Mouse (Mus musculus) adrenal gland, postnatal 25 days (tissue): ENCODE results near the gene Hist2h3c1. TPM values are rescaled to one million over a fixed set of nuclear protein-coding genes. Genes with fewer than 3 reads are reported as not detected.
"Not testable (repeated sequence)": the region's sequence is repeated elsewhere in the genome, so short reads cannot be mapped to it uniquely, and the experiment has no call there.

ENCODE experiments used
- DNase-seq: peaks from one replicate; pipeline ENCODE4 v3.0.0; 2021; ENCODE audit warnings: mixed read lengths
- long read RNA-seq: library from polyadenylated mRNA; stranded (forward); transcript quantifications from one replicate; pipeline ENCODE4 v2.0.0, GENCODE M21; 2021
- total RNA-seq: library from RNA; stranded (reverse); gene quantifications from 2 replicates; pipeline ENCODE4 v1.2.3, GENCODE M21; 2021

Hist2h3c1 gene
- total RNA-seq = 1.9 TPM in 1 of 2 replicates, not detected in the other
- long read RNA-seq, partial matches to known transcripts = 0 of 2 reads
- long read RNA-seq, other reads (novel, unspliced or antisense) = 0 of 2 reads

DNA sequence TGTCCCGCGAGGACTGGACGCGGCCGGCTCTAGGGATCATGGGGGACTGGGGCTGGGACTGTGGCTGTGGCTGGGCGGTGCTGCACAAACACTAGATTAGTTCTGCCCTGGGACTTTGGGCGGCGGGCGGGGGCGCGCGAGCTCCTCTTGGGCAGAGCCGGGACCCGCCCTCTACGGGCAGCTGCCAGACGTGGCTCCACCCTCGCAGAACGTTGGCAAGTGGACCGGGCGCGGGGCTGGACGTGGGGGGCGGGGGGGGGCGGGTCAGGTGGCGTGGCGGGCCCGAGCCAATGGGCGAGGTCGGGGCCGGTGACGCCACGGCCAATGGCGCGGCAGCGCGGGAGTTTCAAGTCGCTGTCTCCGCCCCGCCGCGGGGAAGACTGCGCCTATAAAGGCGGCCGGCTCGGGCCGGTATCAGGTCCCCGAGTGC is at the start of gene Hist2h3c1:
Gene Hist2h3c1, plus strand, starts transcription at position 259 of the 430 bp plus-strand sequence.
- not testable (repeated sequence) for DNase-seq

DNA sequence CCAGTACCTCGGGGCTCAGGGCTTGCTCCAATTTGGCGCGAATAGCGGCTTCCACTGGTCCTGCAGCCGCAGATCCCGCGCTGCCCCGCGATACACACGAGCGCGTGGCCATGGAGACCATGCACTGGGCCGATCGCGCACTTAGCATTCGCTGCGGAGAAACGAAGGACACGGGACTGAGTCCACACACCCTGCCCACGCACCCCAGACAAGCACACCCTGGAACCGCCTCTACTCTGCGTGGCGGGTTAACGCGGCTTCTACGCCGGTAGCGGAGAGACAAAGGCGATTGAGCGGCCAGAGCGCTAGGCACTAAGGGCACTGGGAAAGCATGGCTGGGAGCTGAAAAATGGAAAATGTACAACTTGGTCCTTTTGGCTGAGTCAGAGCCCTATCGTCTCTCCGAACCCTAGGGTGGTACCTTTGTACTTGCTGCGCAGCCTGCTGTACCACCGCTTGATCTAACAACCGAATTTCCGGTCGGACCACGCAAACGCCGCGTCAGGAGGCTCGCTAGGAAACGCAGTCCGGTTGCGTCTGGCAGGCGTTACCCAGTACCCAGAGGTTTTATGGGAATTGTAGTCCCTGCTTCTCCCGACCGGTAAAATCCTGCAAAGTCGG is 49.2 kb upstream of the Hist2h3c1 start:
- peak; percentile 88 for DNase-seq

DNA sequence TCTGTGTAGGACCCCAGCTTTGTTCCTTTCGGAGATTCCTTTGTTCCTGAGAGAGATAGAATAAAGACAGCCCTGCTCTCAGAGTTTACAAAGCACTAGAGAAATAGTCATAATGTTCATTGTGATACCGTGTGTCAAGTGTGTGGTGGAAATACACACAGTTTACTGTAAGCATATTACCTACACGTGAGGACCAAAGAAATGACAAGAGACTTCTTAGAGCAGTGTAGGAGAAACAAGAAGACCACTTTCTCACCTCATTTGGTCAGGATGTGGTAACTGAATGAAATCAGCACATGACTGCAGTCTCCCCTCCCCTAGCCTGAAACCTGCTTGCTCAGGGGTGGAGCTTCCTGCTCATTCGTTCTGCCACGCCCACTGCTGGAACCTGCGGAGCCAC is 48.3 kb upstream of the Hist2h3c1 start:
- DNase-seq = no peak

DNA sequence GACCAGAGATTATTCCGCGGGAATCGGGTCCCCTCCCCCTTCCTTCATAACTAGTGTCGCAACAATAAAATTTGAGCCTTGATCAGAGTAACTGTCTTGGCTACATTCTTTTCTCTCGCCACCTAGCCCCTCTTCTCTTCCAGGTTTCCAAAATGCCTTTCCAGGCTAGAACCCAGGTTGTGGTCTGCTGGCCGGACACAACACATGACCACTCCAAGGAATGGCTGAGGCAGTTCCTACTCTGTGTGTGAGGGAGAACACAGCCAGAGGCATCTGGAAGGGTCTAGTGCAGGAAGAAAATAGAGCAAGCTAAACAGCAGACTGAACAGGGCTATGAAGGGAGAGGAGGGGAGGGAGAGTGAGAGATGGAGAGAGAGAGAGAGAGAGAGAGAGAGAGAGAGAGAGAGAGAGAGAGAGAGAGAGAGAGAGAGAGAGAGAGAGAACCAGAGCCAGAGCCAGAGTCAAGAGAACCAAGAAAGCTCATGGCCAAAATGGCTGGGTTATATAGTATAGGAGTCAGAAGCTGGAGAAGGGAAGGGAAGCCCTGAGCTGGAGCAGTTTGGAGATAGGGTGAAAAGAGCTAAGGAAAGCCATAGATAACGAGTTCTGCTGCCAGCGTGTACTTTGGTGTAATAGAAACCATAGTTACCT is 47.8 kb upstream of the Hist2h3c1 start:
- not testable (repeated sequence) for DNase-seq

DNA sequence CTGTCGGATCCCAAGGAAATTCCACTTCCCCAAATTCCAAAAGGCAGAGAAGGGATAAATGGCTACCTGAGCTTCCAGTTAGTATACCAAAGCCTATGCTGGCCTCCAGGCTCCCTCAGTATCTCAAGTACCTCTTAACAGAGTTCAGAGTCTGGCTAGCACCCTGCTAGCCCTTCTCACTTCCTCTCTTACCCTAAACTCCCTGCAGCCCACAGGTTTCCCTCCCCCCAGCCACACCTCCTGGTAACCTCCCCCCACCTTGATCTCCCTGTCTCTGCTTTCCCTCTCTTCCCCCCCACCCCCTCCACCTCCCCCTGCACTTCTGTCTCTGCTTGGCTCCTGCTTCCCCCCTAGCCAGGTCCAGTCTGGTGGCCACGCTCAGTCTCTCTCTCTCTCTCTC is 46.8 kb upstream of the Hist2h3c1 start:
- DNase-seq = no peak

DNA sequence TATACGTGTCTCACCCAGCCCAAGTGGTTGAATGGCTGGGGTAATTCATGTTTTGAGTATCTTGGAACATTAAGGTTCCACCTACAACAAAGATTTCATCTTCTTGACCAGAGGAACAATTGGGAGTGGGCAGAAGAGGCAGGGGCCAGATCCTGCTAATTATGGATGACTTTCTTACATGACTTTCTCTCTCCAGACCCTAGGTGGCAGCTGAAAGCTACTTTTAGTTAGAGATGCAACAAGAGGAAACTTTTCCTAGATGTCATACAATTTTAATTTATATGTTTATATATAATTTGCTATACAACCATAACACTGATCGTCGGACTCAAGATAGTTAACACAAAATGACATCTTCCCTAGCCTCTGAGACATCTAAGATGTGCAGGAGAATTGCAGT is 38.7 kb upstream of the Hist2h3c1 start:
- DNase-seq = no peak

DNA sequence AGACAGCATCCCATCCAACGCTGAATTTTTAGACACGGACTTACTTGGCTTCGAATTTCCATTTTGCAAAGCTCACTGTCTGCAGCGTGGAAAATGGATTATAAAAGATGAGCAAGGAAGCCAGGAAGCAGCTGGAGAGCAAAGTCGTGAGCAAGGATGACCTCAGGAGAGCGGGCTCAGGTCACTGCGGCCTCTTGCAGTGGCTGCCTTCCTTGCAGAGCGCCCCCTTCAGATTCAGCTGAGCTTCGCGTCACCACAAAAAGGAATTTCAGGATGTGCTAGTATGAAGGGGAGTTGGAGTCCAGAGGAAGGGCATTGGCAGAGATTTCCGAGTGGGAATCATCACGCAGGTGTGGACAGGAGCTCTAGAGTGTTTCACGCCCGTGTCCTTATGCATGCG is 37.2 kb upstream of the Hist2h3c1 start:
- peak; percentile 23 for DNase-seq

DNA sequence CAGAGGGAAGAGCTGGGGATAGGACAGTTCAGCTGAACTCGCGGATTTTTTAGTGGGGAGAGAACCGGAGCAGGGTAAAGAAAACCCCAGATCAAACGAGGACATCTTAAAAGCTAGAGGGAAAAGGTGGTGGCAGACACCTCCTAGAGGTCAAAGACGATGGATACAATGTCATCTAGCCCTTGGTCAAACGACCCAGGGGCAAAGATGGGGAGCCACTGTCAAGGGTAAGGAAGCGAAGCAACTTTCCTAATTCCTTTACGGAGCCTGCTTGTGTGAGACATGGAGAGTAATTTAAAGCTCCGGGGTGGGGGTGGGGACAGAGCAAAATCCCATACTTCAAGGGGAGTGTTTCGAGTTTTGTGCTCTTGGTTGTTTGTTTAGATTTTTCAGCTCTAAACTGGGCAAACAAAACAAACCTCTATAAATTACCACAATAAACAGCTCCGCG is 27.3 kb upstream of the Hist2h3c1 start:
- DNase-seq = no peak

DNA sequence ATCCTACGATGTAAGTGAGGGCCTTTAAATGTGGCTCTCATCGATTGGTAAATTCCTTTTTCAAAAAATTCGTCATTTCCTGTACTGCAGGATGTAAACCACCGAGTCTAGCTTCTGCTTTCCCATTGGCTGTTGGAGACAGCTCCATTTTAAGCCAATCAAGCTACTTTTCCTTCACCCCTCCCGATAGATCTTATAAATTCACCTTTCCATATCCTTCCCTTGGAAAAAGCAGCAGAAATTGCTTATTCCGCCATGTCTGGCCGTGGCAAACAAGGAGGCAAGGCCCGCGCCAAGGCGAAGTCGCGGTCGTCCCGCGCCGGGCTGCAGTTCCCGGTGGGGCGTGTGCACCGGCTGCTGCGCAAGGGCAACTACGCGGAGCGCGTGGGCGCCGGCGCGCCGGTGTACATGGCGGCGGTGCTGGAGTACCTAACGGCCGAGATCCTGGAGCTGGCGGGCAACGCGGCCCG is 26.8 kb upstream of the Hist2h3c1 start, which contains the start of the genes Bola1 and Hist2h2ab:
Gene Bola1, minus strand, starts transcription at position 49 of the 470 bp plus-strand sequence.
Gene Hist2h2ab, plus strand, starts transcription at position 205 of the 470 bp plus-strand sequence.
- DNase-seq = peak; percentile 61

DNA sequence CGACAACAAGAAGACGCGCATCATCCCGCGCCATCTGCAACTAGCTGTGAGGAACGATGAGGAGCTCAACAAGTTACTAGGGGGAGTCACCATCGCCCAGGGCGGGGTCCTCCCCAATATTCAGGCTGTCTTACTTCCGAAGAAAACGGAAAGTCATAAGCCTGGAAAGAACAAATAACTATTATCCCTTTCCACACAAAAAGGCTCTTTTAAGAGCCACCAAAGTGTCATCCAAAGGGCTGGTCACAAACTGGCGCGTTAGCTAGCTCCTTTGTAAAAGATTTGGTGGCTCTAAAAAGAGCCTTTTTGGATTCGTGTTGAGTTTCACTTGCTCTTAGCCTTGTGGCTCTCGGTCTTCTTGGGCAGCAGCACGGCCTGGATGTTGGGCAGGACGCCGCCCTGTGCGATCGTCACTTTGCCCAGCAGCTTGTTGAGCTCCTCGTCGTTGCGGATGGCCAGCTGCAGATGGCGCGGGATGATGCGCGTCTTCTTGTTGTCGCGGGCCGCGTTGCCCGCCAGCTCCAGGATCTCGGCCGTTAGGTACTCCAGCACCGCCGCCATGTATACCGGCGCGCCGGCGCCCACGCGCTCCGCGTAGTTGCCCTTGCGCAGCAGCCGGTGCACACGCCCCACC is 26.2 kb upstream of the Hist2h3c1 start:
- DNase-seq = not testable (repeated sequence)

DNA sequence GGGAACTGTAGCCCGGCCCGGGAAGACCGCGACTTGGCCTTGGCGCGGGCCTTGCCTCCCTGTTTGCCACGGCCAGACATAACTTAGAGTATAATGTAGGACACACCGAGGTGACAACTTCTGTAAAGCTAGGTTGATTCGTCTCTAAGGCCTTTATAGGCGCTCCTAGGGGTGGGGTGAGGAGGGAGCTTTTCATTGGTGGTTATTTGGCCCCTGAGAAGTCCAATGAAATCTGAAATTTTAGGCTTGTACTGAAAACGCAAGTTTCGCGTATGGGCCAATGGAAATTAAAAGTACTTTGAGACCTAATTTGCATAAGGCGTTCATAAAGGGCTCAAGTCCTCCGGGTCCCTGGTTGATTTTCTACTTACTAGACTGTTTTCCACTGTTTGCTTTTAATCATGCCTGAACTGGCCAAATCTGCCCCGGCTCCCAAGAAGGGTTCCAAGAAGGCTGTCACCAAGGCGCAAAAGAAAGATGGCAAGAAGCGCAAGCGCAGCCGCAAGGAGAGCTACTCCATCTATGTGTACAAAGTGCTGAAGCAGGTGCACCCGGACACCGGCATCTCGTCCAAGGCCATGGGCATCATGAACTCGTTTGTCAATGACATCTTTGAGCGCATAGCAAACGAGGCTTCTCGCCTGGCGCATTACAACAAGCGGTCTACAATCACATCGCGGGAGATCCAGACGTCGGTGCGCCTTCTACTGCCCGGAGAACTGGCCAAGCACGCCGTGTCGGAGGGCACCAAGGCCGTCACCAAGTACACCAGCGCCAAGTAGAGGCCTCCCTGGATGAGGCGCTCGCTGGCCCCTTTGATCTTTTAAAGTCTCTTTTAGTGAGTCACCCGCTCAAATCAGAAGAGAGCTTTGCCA is 25.5 kb upstream of the Hist2h3c1 start, which contains the start of the genes Hist2h2ac and Hist2h2be:
Gene Hist2h2ac, minus strand, starts transcription at position 116 of the 875 bp plus-strand sequence.
Gene Hist2h2be, plus strand, starts transcription at position 355 of the 875 bp plus-strand sequence.
- peak; percentile 80 for DNase-seq

DNA sequence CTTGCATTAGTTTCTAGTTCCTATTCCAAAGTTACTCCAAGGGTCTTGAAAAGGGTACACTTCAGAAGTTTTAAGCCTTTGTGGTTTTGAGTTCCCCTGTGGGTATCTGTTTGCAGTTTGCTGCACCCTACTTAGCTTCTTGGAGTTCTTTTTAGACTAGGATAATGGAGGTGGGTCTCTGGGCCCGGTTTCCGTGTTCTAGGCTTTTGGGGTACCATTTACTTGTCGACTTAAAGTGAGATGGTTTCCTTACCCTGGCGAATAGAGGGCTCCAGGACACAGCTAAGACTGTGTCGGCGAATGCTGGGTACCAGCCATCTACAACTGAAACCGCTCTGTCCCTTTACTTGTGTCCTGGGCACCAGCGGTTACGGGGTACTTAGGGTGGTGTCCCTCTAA is 24.8 kb upstream of the Hist2h3c1 start:
- DNase-seq = no peak

DNA sequence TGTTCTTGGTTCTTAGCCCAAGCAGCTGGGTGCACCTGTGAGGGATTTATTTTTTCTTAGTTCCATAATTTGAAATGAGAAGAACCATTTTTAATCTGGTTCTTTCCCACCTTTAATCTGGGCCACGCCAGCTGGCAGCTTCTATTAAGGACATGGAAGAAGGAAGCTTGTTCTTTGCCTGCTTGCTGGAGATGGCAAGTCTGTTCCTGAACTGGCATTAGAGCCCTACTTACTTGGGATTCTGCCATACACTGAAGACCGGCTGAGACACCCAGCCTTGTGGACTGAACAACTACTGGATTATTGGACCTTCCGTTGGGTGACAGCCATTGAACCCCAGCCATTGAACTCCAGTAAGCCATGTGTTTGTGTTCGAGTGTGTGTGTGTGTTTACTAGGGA is 23.7 kb upstream of the Hist2h3c1 start:
- DNase-seq = no peak

DNA sequence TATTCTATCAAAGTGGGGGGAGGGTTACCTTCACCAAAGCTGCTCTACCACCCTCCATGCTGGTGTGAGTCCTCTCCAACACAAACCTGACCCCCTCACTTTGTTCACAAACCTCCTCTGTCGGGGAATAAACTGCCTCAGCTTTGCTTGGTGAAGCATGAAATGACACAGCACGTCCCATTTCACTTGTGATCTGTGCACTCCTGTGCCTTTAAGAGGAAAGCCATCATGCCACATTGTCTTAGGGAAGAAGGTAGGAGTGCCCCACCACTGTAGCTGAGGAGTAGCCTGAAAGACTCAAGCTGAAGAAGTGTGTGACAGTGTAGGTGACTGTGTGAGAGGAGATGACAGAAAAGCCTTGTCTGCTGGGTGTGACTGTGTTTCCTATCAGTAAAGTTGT is 21.1 kb upstream of the Hist2h3c1 start:
- DNase-seq = no peak

DNA sequence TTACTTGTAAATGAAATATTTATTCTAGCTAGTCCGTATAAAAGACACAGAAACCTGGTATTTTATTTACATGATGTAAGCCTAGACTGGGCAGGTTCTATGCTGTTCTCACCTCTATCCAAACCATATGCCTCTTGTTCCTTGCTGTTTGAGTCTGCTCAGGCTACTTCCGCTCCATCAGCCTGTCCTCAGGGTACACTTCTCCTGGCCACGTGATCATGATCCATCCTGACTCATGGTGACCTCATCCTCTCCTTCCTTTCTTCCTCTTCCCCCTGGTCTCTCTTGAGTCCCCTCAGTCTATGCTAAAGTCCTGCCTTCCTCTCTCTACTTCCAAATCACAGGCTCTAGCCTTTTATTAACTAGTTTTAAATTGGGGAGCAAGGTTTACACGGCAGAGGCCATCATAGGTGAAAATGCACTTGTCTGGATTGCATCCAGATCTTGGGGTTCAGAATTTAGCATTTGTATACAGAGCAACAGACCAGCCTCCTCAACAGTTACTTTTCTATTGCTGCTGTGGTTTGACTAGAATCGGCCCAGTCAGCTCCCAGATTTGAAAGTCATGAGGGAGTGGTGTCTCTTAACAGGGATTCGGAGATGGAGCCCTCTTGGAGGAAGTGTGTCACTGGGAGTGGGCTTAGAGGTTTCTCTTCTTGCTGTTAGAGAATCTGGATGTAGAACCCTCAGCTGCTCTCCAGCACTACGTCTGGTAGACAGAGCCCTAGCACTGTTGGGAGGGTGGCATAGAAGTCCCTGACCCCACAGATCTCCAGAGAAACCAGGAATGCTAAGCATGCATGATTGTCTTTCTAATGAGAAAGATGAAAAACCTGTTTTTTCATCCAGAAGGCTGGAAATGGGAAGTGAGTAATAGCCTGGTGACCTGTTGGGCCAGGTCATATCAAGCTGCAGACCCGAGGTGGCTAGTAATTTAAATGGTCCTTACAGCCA is 19.5 kb upstream of the Hist2h3c1 start:
- no peak for DNase-seq

DNA sequence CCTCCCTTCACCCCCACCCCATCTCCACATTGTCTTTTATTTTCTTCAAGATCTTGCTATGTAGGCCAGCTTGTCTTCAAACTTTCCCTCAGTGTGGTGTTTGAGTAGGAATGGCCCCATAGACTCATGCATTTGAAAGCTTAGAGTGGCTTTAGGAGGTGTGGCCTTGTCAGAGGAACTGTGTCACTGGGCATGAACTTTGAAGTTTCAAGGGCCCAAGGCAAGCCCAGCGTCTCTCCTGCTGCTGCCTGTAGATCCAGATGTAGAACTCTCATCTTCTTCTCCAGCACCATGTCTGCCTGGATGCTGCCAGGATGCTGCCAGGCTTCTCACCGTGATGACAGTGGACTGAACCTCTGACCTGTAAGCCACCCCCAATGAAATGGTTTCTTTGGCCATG is 17.7 kb upstream of the Hist2h3c1 start:
- DNase-seq = no peak

DNA sequence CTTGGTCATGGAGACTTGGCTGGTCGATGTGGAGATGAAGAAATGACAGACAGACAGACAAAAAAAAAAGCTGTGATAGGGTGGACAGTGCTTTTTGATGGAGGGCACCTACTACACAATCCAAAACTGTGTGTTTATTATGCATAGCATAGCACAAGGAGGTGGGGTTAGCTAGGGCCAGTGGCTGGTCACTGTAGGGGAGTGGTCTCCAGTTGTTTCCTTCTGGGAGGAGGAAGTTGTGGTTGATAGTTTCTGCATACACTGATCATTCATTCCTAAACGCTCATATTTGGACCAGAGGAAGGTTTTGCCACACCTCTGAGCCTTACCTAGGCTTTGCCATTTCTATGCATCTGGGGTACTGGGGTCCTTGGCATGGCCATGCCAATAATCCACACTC is 16.1 kb upstream of the Hist2h3c1 start:
- no peak for DNase-seq

DNA sequence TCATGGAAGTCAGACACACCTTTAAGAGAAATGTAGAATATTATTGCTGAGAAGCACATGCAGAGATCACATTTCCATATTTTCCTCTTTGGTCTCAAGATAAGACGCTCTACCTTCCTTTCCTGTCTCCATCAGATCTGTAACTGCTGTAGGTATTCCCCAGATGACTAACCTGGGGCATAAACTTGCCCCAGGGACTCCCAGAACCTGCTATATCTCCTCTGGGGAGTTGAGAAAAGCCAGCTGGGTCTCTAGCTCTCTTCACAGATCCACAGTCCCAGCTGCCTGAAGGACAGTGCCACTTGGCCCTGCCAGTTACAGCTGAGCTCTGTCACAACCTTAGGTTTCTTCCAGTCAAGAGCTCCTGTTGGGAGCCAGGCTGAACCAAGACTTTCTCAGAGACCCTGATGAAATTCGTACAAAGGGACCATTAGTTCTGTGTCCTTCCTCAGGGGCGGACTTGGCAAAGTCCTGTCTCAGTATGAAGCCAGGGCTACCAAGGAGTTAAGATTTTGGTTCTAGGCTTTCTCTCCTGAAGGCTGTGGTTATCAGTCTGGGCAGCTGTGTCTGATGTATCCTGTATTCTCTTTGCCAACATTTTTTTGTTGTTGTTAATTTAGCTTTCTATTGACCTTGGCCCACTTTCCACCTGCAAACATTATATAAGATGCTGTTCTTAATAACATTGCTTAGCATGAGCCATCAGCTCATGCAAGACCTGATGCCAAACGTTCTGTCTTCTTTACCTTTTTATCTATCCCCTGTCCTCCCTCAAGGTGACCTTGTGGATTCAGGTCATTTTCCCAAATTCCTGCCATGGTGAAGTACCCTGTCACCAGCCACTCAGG is 15.4 kb upstream of the Hist2h3c1 start:
- DNase-seq = no peak

DNA sequence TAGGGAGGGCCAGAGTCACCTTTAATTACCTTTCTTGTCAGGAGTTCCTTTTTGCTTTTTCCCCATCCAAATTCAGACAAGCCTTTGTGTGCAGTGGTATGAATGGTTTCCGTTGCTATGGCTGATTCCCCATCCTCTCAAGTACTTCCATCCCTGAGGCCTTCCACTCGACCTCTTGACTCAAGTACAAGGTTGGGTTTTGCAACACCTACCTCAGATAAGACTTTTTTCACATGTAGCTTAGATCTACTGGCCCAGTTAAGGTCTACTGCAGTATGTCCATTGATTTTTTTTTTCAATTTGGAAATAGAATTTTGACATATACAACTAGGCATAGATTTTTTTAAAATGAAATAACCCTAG is 14.7 kb upstream of the Hist2h3c1 start:
- DNase-seq = no peak

DNA sequence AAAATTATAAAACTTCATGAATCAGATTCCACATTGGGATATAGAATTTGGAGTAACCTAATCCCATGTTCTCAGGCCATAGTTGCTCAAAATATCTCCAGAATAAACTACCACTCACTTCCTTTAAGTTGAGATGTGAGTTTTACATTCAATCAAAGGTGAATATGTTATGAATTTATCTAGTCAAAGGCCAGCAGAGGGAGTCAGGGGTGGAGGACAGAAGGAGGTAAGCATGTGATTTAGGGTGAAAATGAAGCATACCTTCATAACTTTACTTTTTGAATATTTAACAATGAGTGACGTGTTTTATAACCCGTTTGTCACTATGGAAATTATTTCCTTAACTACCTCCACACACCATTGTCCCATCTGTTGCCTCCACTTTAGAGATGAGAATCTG is 11.6 kb upstream of the Hist2h3c1 start:
- no peak for DNase-seq
